Mouse (Mus musculus): ENCODE results near the gene Rps10. TPM values are rescaled to one million over a fixed set of nuclear protein-coding genes. Genes with fewer than 3 reads are reported as not detected.
"Not testable (repeated sequence)": the region's sequence is repeated elsewhere in the genome, so short reads cannot be mapped to it uniquely, and the experiment has no call there.

The Rps10 gene
- total and polyA plus RNA-seq, 3 experiments = 2,522 to 3,437 (median 3,351) TPM

DNA sequence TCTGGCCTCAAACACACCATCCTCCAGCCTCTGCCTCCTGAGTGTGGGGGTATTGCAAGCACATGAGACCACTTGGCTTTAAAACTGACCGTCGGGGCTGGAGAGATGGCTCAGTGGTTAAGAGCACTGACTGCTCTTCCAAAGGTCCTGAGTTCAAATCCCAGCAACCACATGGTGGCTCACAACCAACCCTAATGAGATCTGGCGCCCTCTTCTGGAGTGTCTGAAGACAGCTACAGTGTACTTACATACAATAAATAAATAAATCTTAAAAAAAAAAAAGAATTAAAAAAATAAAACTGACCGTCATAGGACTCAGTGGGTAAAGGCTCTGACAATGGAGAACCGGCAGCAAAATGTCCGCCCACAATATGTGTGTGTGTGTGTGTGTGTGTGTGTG lies 3.4 kb upstream of the Rps10 start:
- TF ChIP-seq CTCF (conservative IDR thresholded peaks at IDR 0.05 in 1 of 2, IDR thresholded peaks at IDR 0.05 in 1 of 2; ENCODE audit: low read depth in 2 of 2, low read length in 2 of 2) = peak in 1 of 2 experiments; percentile 8; a peak in 1 of 4 replicates
- DNase-seq (ENCODE audit: extremely low read depth); H3K36me3 ChIP-seq (replicated peaks in 1 of 2; ENCODE audit: control insufficient read depth in 1 of 2, insufficient read depth in 1 of 2, low read length in 1 of 2); H3K27ac ChIP-seq (ENCODE audit: insufficient read depth, low read depth); H3K9ac ChIP-seq (ENCODE audit: insufficient read depth, low read depth); H3K9me3 ChIP-seq (replicated peaks; ENCODE audit: low read length); H3K4me3 ChIP-seq (replicated peaks in 1 of 3; ENCODE audit: low read depth in 2 of 3, low read length in 2 of 3, poor library complexity in 1 of 3); dilution Hi-C loops (cut with MboI; ENCODE audit: extremely low pct_ligation_motif_present, extremely low pct_unique_long_range_greater_than_20kb, low sequenced_read_pairs); H3K79me2 ChIP-seq (replicated peaks; ENCODE audit: control insufficient read depth, extremely low read depth, insufficient read depth, poor library complexity, severe bottlenecking); H3K4me1 ChIP-seq (ENCODE audit: control insufficient read depth in 1 of 2, insufficient read depth in 2 of 2); H3K27me3 ChIP-seq (replicated peaks); H3K4me2 ChIP-seq (ENCODE audit: insufficient read depth, low read depth, poor library complexity, severe bottlenecking): not testable (repeated sequence)
- in situ Hi-C loops (cut with MboI; ENCODE audit: low pct_ligation_motif_present, low pct_unique_long_range_greater_than_20kb, low sequenced_read_pairs) = loop anchor here (10.0 kb wide), 1 partner anchor 125 kb away; no protein-coding TSS in a partner anchor

DNA sequence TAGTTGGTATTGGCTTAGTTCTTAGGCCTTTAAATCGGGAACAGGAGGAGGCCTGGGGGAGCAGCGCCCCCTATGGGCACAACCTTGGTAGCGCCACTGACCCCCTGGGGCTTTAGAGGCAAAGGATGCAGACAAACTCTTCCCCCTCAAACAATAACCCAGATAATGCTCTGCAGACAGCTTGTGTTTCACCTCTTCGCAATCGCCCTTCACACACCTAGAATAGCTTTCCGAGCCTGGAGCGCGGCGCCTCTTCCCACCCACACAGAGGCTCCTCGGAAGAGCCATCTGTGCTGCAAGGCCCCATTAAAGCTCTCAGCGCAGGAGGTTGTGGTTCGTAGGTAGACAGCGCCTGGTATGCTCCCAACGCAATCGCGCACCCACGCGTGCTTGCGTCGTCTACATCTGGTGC lies 2.5 kb upstream of the Rps10 start:
- Histone ChIP-seq H3K4me2 (ENCODE audit: insufficient read depth, low read depth, poor library complexity, severe bottlenecking) (no peak overlapping the region), H3K4me1 (ENCODE audit: control insufficient read depth in 1 of 2, insufficient read depth in 2 of 2) (peaks cover 0 to 6% of the 10 kb centered on the region in 2 experiments; a peak in 2 of 4 replicates), H3K9ac (ENCODE audit: insufficient read depth, low read depth) (no peak overlapping the region), H3K27ac (ENCODE audit: insufficient read depth, low read depth) (no peak overlapping the region), H3K79me2 (replicated peaks; ENCODE audit: control insufficient read depth, extremely low read depth, insufficient read depth, poor library complexity, severe bottlenecking) (peaks cover 11% of the 10 kb centered on the region), H3K36me3 (replicated peaks in 1 of 2; ENCODE audit: control insufficient read depth in 1 of 2, insufficient read depth in 1 of 2, low read length in 1 of 2) (peaks cover 4 to 7% of the 10 kb centered on the region in 2 experiments), H3K4me3 (replicated peaks in 1 of 3; ENCODE audit: low read depth in 2 of 3, low read length in 2 of 3, poor library complexity in 1 of 3) (no peak overlapping the region), H3K27me3 (replicated peaks) (no peaks in the 10 kb centered on the region), H3K9me3 (replicated peaks; ENCODE audit: low read length) (no peaks in the 10 kb centered on the region)
- TF ChIP-seq CTCF (conservative IDR thresholded peaks at IDR 0.05 in 1 of 2, IDR thresholded peaks at IDR 0.05 in 1 of 2; ENCODE audit: low read depth in 2 of 2, low read length in 2 of 2) (peak; percentile 66 to 80), RAD21 (IDR thresholded peaks at IDR 0.05; ENCODE audit: low read depth, low read length) (peak; percentile 45), SMC3 (IDR thresholded peaks at IDR 0.05; ENCODE audit: low read depth, low read length) (peak; percentile 13; the same call in 1 of the 2 replicates), HCFC1 (IDR thresholded peaks at IDR 0.05; ENCODE audit: low read depth, low read length) (no peak)
- dilution Hi-C loops (cut with MboI; ENCODE audit: extremely low pct_ligation_motif_present, extremely low pct_unique_long_range_greater_than_20kb, low sequenced_read_pairs) = no loop called here
- in situ Hi-C loops (cut with MboI; ENCODE audit: low pct_ligation_motif_present, low pct_unique_long_range_greater_than_20kb, low sequenced_read_pairs) = no loop called here
- no peak for DNase-seq (ENCODE audit: extremely low read depth)

DNA sequence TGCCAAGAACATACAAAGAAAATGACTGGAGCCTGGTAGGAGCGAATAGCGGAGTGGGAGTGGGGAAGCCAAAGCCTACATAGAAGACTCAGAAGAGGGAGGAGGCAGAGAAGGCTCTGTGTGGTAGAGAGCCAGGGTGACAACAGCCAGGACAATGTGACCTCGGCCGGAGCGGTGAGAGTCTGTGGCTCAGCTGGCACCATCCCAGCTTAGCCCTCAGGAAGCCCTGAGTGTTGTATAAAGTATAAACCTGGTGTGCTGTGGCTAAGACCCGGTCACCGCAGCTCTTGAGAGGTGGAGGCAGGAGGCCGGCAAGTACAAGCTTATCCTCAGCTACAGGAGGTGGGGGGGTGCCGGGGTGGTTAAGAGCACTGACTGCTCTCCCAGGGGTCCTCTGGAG lies 864 bp upstream of the Rps10 start:
- Histone ChIP-seq H3K27ac (ENCODE audit: insufficient read depth, low read depth) (no peak overlapping the region), H3K9me3 (replicated peaks; ENCODE audit: low read length) (no peaks in the 10 kb centered on the region), H3K27me3 (replicated peaks) (no peaks in the 10 kb centered on the region), H3K4me1 (ENCODE audit: control insufficient read depth in 1 of 2, insufficient read depth in 2 of 2) (peaks cover 0 to 17% of the 10 kb centered on the region in 2 experiments; a peak in 2 of 4 replicates), H3K4me3 (replicated peaks in 1 of 3; ENCODE audit: low read depth in 2 of 3, low read length in 2 of 3, poor library complexity in 1 of 3) (no peak overlapping the region), H3K4me2 (ENCODE audit: insufficient read depth, low read depth, poor library complexity, severe bottlenecking) (no peak overlapping the region), H3K36me3 (replicated peaks in 1 of 2; ENCODE audit: control insufficient read depth in 1 of 2, insufficient read depth in 1 of 2, low read length in 1 of 2) (peaks cover 19 to 23% of the 10 kb centered on the region in 2 experiments), H3K9ac (ENCODE audit: insufficient read depth, low read depth) (no peak overlapping the region), H3K79me2 (replicated peaks; ENCODE audit: control insufficient read depth, extremely low read depth, insufficient read depth, poor library complexity, severe bottlenecking) (peaks cover 27% of the 10 kb centered on the region)
- no peak for DNase-seq (ENCODE audit: extremely low read depth)
- in situ Hi-C loops (cut with MboI; ENCODE audit: low pct_ligation_motif_present, low pct_unique_long_range_greater_than_20kb, low sequenced_read_pairs) (no loop called here), dilution Hi-C loops (cut with MboI; ENCODE audit: extremely low pct_ligation_motif_present, extremely low pct_unique_long_range_greater_than_20kb, low sequenced_read_pairs) (no loop called here)
- TF ChIP-seq EP300 (IDR thresholded peaks at IDR 0.05; ENCODE audit: low read length) = no peak
- no peak for TF ChIP-seq ELF1 (IDR thresholded peaks at IDR 0.05; ENCODE audit: low read depth, low read length)
- no peak for TF ChIP-seq ZMIZ1 (IDR thresholded peaks at IDR 0.05; ENCODE audit: low read depth, low read length)
- TF ChIP-seq NELFE (IDR thresholded peaks at IDR 0.05; ENCODE audit: low read depth, low read length) = no peak
- no peak for TF ChIP-seq CTCF (conservative IDR thresholded peaks at IDR 0.05 in 1 of 2, IDR thresholded peaks at IDR 0.05 in 1 of 2; ENCODE audit: low read depth in 2 of 2, low read length in 2 of 2)
- no peak for TF ChIP-seq CHD1 (IDR thresholded peaks at IDR 0.05; ENCODE audit: low read depth, low read length)
- no peak for TF ChIP-seq ZNF384 (IDR thresholded peaks at IDR 0.05; ENCODE audit: low read depth, low read length)
- no peak for TF ChIP-seq ZKSCAN1 (IDR thresholded peaks at IDR 0.05; ENCODE audit: borderline replicate concordance, low read depth, low read length)
- TF ChIP-seq JUN (IDR thresholded peaks at IDR 0.05; ENCODE audit: insufficient read depth, low read depth, low read length) = no peak
- TF ChIP-seq MYC (IDR thresholded peaks at IDR 0.05; ENCODE audit: low read depth, low read length) = no peak
- no peak for TF ChIP-seq POLR2A (IDR thresholded peaks at IDR 0.05; ENCODE audit: low read depth, low read length)
- TF ChIP-seq PAX5 (IDR thresholded peaks at IDR 0.05; ENCODE audit: low read length) = no peak
- TF ChIP-seq HCFC1 (IDR thresholded peaks at IDR 0.05; ENCODE audit: low read depth, low read length) = no peak
- TF ChIP-seq MAZ (IDR thresholded peaks at IDR 0.05; ENCODE audit: low read depth, low read length) = no peak
- TF ChIP-seq CHD2 (IDR thresholded peaks at IDR 0.05; ENCODE audit: low read length) = no peak
- TF ChIP-seq ETS1 (conservative IDR thresholded peaks at IDR 0.05; ENCODE audit: low read depth, low read length) = no peak
- no peak for TF ChIP-seq IRF4 (IDR thresholded peaks at IDR 0.05; ENCODE audit: low read depth, low read length)
